Mouse (Mus musculus) forebrain, embryonic 10.5 days (tissue): ENCODE data around the gene Tcp11l2. TPM values are rescaled to one million over a fixed set of nuclear protein-coding genes. Genes with fewer than 3 reads are reported as not detected.
A peak's percentile ranks its signal among the peaks of the same experiment; 100 is the strongest.

Experiments
- DNase-seq: peaks from one replicate; pipeline ENCODE4 v3.0.0-alpha.2; 2017; ENCODE audit warnings: low spot score; ENCODE audit errors: extremely low spot score
- H3K27ac ChIP-seq: fragments of 300-500 bp; sonication (generic); 2 replicates; pipeline ENCODE4 v1.5.1; 2016; ENCODE audit warnings: mild to moderate bottlenecking
- H3K27me3 ChIP-seq: fragments of 300-500 bp; sonication (generic); 2 replicates; pipeline ENCODE4 v1.6.1; 2016; ENCODE audit warnings: mild to moderate bottlenecking; ENCODE audit not compliant: poor library complexity, severe bottlenecking
- H3K36me3 ChIP-seq: fragments of 300-500 bp; sonication (generic); replicated peaks from 2 replicates; pipeline ENCODE4 v1.6.1; 2016; ENCODE audit warnings: mild to moderate bottlenecking, moderate library complexity
- H3K4me1 ChIP-seq: fragments of 300-500 bp; sonication (generic); 2 replicates; pipeline ENCODE4 v1.6.1; 2016
- H3K4me3 ChIP-seq: fragments of 300-500 bp; sonication (generic); 2 replicates; pipeline ENCODE4 v1.5.1; 2016; ENCODE audit warnings: mild to moderate bottlenecking, moderate library complexity
- H3K9me3 ChIP-seq: fragments of 300-500 bp; sonication (generic); 2 replicates; pipeline ENCODE4 v1.6.1; 2016; ENCODE audit warnings: mild to moderate bottlenecking, moderate library complexity
- WGBS: fragments of 180-500 bp; shearing (Covaris S2); methylation state at CpG from one replicate; pipeline ENCODE4 v1.1.7; 2016; 5-methylcytosine and 5-hydroxymethylcytosine counted together
- polyA plus RNA-seq: library from polyadenylated mRNA; unstranded; fragments of >200 nt; fragmentation: Nextera tagmentation; extraction: Ambion mirVana; gene quantifications from 2 replicates; pipeline ENCODE4 v1.2.1, GENCODE M21; 2016

Tcp11l2 gene
- 2.0 and 2.6 TPM in 2 replicates for polyA plus RNA-seq

GRCm38 (mm10) chr10:84576395-84577070, at the start of gene Tcp11l2:
Tcp11l2 (plus strand) TSS chr10:84576626.
- under 1% methylated on average over 46 of the region's 46 CpGs for WGBS
- no peaks in the 10 kb centered on the region for H3K36me3 ChIP-seq
- H3K4me1 ChIP-seq = peaks cover 17% of the 10 kb centered on the region
- no peaks in the 10 kb centered on the region for H3K9me3 ChIP-seq
- H3K27me3 ChIP-seq = peaks cover 16% of the 10 kb centered on the region
- peak; percentile 89 for DNase-seq
- H3K27ac ChIP-seq = peak within 1 kb of the TSS; percentile 93
- peak within 1 kb of the TSS; percentile 89 for H3K4me3 ChIP-seq

GRCm38 (mm10) chr10:84527070-84527469, 49.4 kb upstream of the Tcp11l2 start:
- Histone ChIP-seq H3K36me3 (peaks cover 86% of the 10 kb centered on the region), H3K4me1 (peaks cover 21% of the 10 kb centered on the region), H3K27me3 (no peaks in the 10 kb centered on the region), H3K4me3 (no peak overlapping the region), H3K27ac (no peak overlapping the region), H3K9me3 (no peaks in the 10 kb centered on the region)
- DNase-seq = no peak
- WGBS = 84% methylated on average over 5 of the region's 5 CpGs

GRCm38 (mm10) chr10:84527631-84528030, 48.8 kb upstream of the Tcp11l2 start:
- Histone ChIP-seq H3K27ac (no peak overlapping the region), H3K4me1 (peaks cover 27% of the 10 kb centered on the region), H3K36me3 (peaks cover 90% of the 10 kb centered on the region), H3K4me3 (no peak overlapping the region), H3K27me3 (no peaks in the 10 kb centered on the region), H3K9me3 (no peaks in the 10 kb centered on the region)
- 86% methylated on average over 12 of the region's 12 CpGs for WGBS
- no peak for DNase-seq

GRCm38 (mm10) chr10:84530388-84530787, 46.0 kb upstream of the Tcp11l2 start:
- Histone ChIP-seq H3K27ac (no peak overlapping the region), H3K9me3 (no peaks in the 10 kb centered on the region), H3K4me3 (no peak overlapping the region), H3K4me1 (peaks cover 50% of the 10 kb centered on the region), H3K36me3 (peaks cover 69% of the 10 kb centered on the region), H3K27me3 (no peaks in the 10 kb centered on the region)
- 92% methylated on average over 8 of the region's 8 CpGs for WGBS
- DNase-seq = no peak

- H3K9me3 ChIP-seq = no peaks in the 10 kb centered on the region
- H3K4me1 ChIP-seq = peaks cover 53% of the 10 kb centered on the region
- no peak for DNase-seq
- 96% methylated on average over 4 of the region's 4 CpGs for WGBS
- peak overlapping the region; percentile 98 for H3K27ac ChIP-seq
- H3K4me3 ChIP-seq = peak overlapping the region; percentile 93
- no peaks in the 10 kb centered on the region for H3K27me3 ChIP-seq
- peaks cover 58% of the 10 kb centered on the region for H3K36me3 ChIP-seq
These were observed 44.9 kb upstream of the Tcp11l2 start for GRCm38 (mm10) chr10:84531576-84531975.

- Histone ChIP-seq H3K4me3 (peak overlapping the region; percentile 93), H3K27ac (peak overlapping the region; percentile 98), H3K27me3 (no peaks in the 10 kb centered on the region), H3K36me3 (peaks cover 50% of the 10 kb centered on the region), H3K9me3 (no peaks in the 10 kb centered on the region), H3K4me1 (peaks cover 51% of the 10 kb centered on the region)
- 83% methylated on average over 16 of the region's 16 CpGs for WGBS
- peak; percentile 21 for DNase-seq
These were observed 44.1 kb upstream of the Tcp11l2 start for GRCm38 (mm10) chr10:84532191-84532889.

GRCm38 (mm10) chr10:84532911-84533882, 43.2 kb upstream of the Tcp11l2 start:
- H3K4me1 ChIP-seq = peaks cover 51% of the 10 kb centered on the region
- H3K27me3 ChIP-seq = no peaks in the 10 kb centered on the region
- no peaks in the 10 kb centered on the region for H3K9me3 ChIP-seq
- peak overlapping the region; percentile 93 for H3K4me3 ChIP-seq
- peak; percentile 64 for DNase-seq
- peak overlapping the region; percentile 98 for H3K27ac ChIP-seq
- peaks cover 41% of the 10 kb centered on the region for H3K36me3 ChIP-seq
- WGBS = under 1% methylated on average over 70 of the region's 72 CpGs

- peak within 1 kb of the TSS; percentile 98 for H3K27ac ChIP-seq
- under 1% methylated on average over 62 of the region's 64 CpGs for WGBS
- peaks cover 51% of the 10 kb centered on the region for H3K4me1 ChIP-seq
- peak within 1 kb of the TSS; percentile 93 for H3K4me3 ChIP-seq
- peaks cover 32% of the 10 kb centered on the region for H3K36me3 ChIP-seq
- no peaks in the 10 kb centered on the region for H3K27me3 ChIP-seq
- H3K9me3 ChIP-seq = no peaks in the 10 kb centered on the region
- peak; percentile 70 for DNase-seq
These were observed 42.3 kb upstream of the Tcp11l2 start, which contains the start of gene Ckap4 for GRCm38 (mm10) chr10:84533912-84534671. Ckap4 (minus strand) TSS chr10:84534062.

GRCm38 (mm10) chr10:84535458-84535857, 41.0 kb upstream of the Tcp11l2 start:
- Histone ChIP-seq H3K4me1 (peaks cover 50% of the 10 kb centered on the region), H3K4me3 (no peak overlapping the region), H3K36me3 (peaks cover 20% of the 10 kb centered on the region), H3K9me3 (no peaks in the 10 kb centered on the region), H3K27ac (no peak overlapping the region), H3K27me3 (no peaks in the 10 kb centered on the region)
- 87% methylated on average over 5 of the region's 5 CpGs for WGBS
- DNase-seq = no peak

GRCm38 (mm10) chr10:84535859-84536258, 40.6 kb upstream of the Tcp11l2 start:
- H3K27me3 ChIP-seq = no peaks in the 10 kb centered on the region
- 72% methylated on average over 4 of the region's 4 CpGs for WGBS
- H3K4me1 ChIP-seq = peaks cover 46% of the 10 kb centered on the region
- DNase-seq = no peak
- H3K27ac ChIP-seq = no peak overlapping the region
- no peaks in the 10 kb centered on the region for H3K9me3 ChIP-seq
- peaks cover 16% of the 10 kb centered on the region for H3K36me3 ChIP-seq
- no peak overlapping the region for H3K4me3 ChIP-seq

- Histone ChIP-seq H3K36me3 (no peaks in the 10 kb centered on the region), H3K4me1 (peaks cover 13% of the 10 kb centered on the region), H3K27me3 (no peaks in the 10 kb centered on the region), H3K9me3 (no peaks in the 10 kb centered on the region), H3K4me3 (no peak overlapping the region), H3K27ac (no peak overlapping the region)
- WGBS = 90% methylated on average over 6 of the region's 6 CpGs
- DNase-seq = no peak
These were observed 36.8 kb upstream of the Tcp11l2 start for GRCm38 (mm10) chr10:84539651-84540050.
